Mouse (Mus musculus) liver, postnatal 0 days (tissue): Measurements from ENCODE around the gene Cyp4b1.

Experiments
- CTCF ChIP-seq: sonication (generic); IDR thresholded peaks from 2 replicates; pipeline ENCODE4 v1.5.1; 2016; ENCODE audit warnings: antibody characterized with exemption, low read depth
- EP300 ChIP-seq: IDR thresholded peaks from 2 replicates; pipeline ENCODE4 v1.6.1; 2016; ENCODE audit warnings: antibody characterized with exemption, low read depth, mild to moderate bottlenecking

DNA sequence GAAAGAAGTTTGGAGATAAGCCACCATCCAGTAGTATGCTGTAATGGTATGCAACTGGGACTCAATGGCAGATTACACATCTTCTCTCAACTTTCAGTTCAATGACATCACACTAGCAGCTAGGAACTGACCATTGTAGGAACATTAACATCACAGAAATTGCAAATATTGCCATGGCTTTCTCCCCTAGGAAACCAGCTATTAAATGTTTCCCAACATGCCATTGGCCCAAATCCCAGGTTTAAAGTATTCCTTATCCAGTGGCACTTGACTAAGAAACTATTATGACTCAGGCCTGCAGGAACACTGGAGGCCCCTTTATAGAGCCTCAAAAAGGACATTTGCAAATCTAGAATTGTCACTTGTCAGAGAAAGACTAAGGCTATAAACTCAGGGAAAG is 1.8 kb upstream of the Cyp4b1 start:
- no peak for TF ChIP-seq EP300
- TF ChIP-seq CTCF = no peak
